Mouse (Mus musculus) forebrain, postnatal 0 days (tissue): ENCODE data around the gene Gm11214. TPM values are rescaled to one million over a fixed set of nuclear protein-coding genes. Genes with fewer than 3 reads are reported as not detected.
A peak's percentile ranks its signal among the peaks of the same experiment; 100 is the strongest.

Source experiments
- ATAC-seq: fragments of 200-750 bp; cut with Nextera tagmentation; 2 replicates; pipeline ENCODE4 v1.8.0; 2017; ENCODE audit warnings: mild to moderate bottlenecking, moderate library complexity
- DNase-seq: peaks from one replicate; pipeline ENCODE4 v3.0.0-alpha.2; 2015
- H3K27ac ChIP-seq: fragments of 300-500 bp; sonication (generic); 2 replicates; pipeline ENCODE4 v1.5.1; 2014; ENCODE audit warnings: low read depth, mild to moderate bottlenecking, antibody characterized with exemption, low read length, moderate library complexity, mixed read lengths
- H3K27me3 ChIP-seq: fragments of 300-500 bp; sonication (generic); 2 replicates; pipeline ENCODE4 v1.6.1; 2014; ENCODE audit warnings: mild to moderate bottlenecking, low read length, mixed read lengths; ENCODE audit not compliant: insufficient read depth
- H3K36me3 ChIP-seq: fragments of 300-500 bp; sonication (generic); 2 replicates; pipeline ENCODE4 v1.6.1; 2014; ENCODE audit warnings: mild to moderate bottlenecking, moderate library complexity; ENCODE audit not compliant: insufficient read depth
- H3K4me1 ChIP-seq: fragments of 300-500 bp; sonication (generic); 2 replicates; pipeline ENCODE4 v1.6.1; 2014; ENCODE audit warnings: antibody characterized with exemption; ENCODE audit not compliant: insufficient read depth
- H3K4me2 ChIP-seq: fragments of 300-500 bp; sonication (generic); 2 replicates; pipeline ENCODE4 v1.6.1; 2014; ENCODE audit warnings: low read depth, mild to moderate bottlenecking, moderate library complexity
- H3K4me3 ChIP-seq: fragments of 300-500 bp; sonication (generic); 2 replicates; pipeline ENCODE4 v1.5.1; 2014; ENCODE audit warnings: low read depth, low read length, mixed read lengths
- H3K9ac ChIP-seq: fragments of 300-500 bp; sonication (generic); 2 replicates; pipeline ENCODE4 v1.6.1; 2014; ENCODE audit warnings: mild to moderate bottlenecking
- H3K9me3 ChIP-seq: fragments of 300-500 bp; sonication (generic); 2 replicates; pipeline ENCODE4 v1.6.1; 2016; ENCODE audit warnings: low read length
- CTCF ChIP-seq: sonication (generic); IDR thresholded peaks from 2 replicates; pipeline ENCODE4 v1.5.1; 2016; ENCODE audit warnings: antibody characterized with exemption, control low read depth, low read depth
- whole genome bisulfite sequencing: fragments of 180-500 bp; shearing (Covaris S2); extraction: QIAGEN DNeasy Blood & Tissue Kit; methylation state at CpG from one replicate; pipeline ENCODE4 v1.1.7; 2014; 5-methylcytosine and 5-hydroxymethylcytosine counted together
- polyA plus RNA-seq: library from polyadenylated mRNA; unstranded; fragments of >200 nt; fragmentation: Nextera tagmentation; extraction: Ambion mirVana; gene quantifications from 2 replicates; pipeline ENCODE4 v1.2.1, GENCODE M21; 2015
- total RNA-seq: library from RNA; depleted of rRNA; stranded (reverse); fragments of >200 nt; gene quantifications from 2 replicates; pipeline ENCODE4 v1.2.3, GENCODE M21; 2014

The Gm11214 gene
- total and polyA plus RNA-seq, 2 experiments from 2014 or later: not detected

- no peak for ATAC-seq
- WGBS: 95% methylated on average over 4 of the region's 4 CpGs
Measured at GRCm38 (mm10) chr4:63702006-63702704, 39.0 kb upstream of the Gm11214 start.

GRCm38 (mm10) chr4:63699749-63700148 lies 36.6 kb upstream of the Gm11214 start:
- 49% methylated on average over 3 of the region's 3 CpGs for WGBS
- Histone ChIP-seq H3K4me2 (no peak overlapping the region), H3K27ac (no peak overlapping the region), H3K4me1 (no peaks in the 10 kb centered on the region), H3K36me3 (no peaks in the 10 kb centered on the region), H3K9ac (no peak overlapping the region), H3K27me3 (no peaks in the 10 kb centered on the region), H3K4me3 (no peak overlapping the region), H3K9me3 (no peaks in the 10 kb centered on the region)
- DNase-seq (no peak), ATAC-seq (no peak)
- no peak for TF ChIP-seq CTCF

More at GRCm38 (mm10) chr4:63702006-63702704, 39.0 kb upstream of the Gm11214 start:
- Histone ChIP-seq H3K4me2 (no peak overlapping the region), H3K4me1 (no peaks in the 10 kb centered on the region), H3K27me3 (no peaks in the 10 kb centered on the region), H3K9ac (no peak overlapping the region), H3K27ac (no peak overlapping the region), H3K36me3 (no peaks in the 10 kb centered on the region), H3K4me3 (no peak overlapping the region), H3K9me3 (no peaks in the 10 kb centered on the region)
- TF ChIP-seq CTCF: no peak
- no peak for DNase-seq

- Histone ChIP-seq H3K9me3 (no peaks in the 10 kb centered on the region), H3K9ac (no peak overlapping the region), H3K4me3 (no peak overlapping the region), H3K27ac (no peak overlapping the region), H3K4me2 (no peak overlapping the region), H3K27me3 (no peaks in the 10 kb centered on the region), H3K36me3 (no peaks in the 10 kb centered on the region), H3K4me1 (no peaks in the 10 kb centered on the region)
- WGBS: 86% methylated on average over 4 of the region's 4 CpGs
- no peak for TF ChIP-seq CTCF
- DNase-seq (no peak), ATAC-seq (no peak)
Measured at GRCm38 (mm10) chr4:63696921-63697320, 33.7 kb upstream of the Gm11214 start.

- Histone ChIP-seq H3K27me3 (no peaks in the 10 kb centered on the region), H3K4me3 (no peak overlapping the region), H3K4me1 (no peaks in the 10 kb centered on the region), H3K36me3 (no peaks in the 10 kb centered on the region), H3K9me3 (no peaks in the 10 kb centered on the region), H3K9ac (no peak overlapping the region), H3K27ac (no peak overlapping the region), H3K4me2 (no peak overlapping the region)
- ATAC-seq: no peak
- no peak for TF ChIP-seq CTCF
- DNase-seq: no peak
Measured at GRCm38 (mm10) chr4:63692351-63692750, 29.2 kb upstream of the Gm11214 start.

GRCm38 (mm10) chr4:63687429-63687828 lies 24.2 kb upstream of the Gm11214 start:
- WGBS: 76% methylated on average over 8 of the region's 8 CpGs
- DNase-seq: no peak

GRCm38 (mm10) chr4:63686157-63686556 lies 23.0 kb upstream of the Gm11214 start:
- Histone ChIP-seq H3K36me3 (no peaks in the 10 kb centered on the region), H3K4me1 (no peaks in the 10 kb centered on the region), H3K4me3 (no peak overlapping the region), H3K27me3 (no peaks in the 10 kb centered on the region), H3K9ac (no peak overlapping the region), H3K4me2 (no peak overlapping the region), H3K27ac (no peak overlapping the region), H3K9me3 (no peaks in the 10 kb centered on the region)
- no peak for DNase-seq
- ATAC-seq: no peak
- peak; percentile 56 for TF ChIP-seq CTCF

More at GRCm38 (mm10) chr4:63687429-63687828, 24.2 kb upstream of the Gm11214 start:
- Histone ChIP-seq H3K27me3 (no peaks in the 10 kb centered on the region), H3K4me2 (no peak overlapping the region), H3K4me1 (no peaks in the 10 kb centered on the region), H3K9me3 (no peaks in the 10 kb centered on the region), H3K27ac (no peak overlapping the region), H3K9ac (no peak overlapping the region), H3K36me3 (no peaks in the 10 kb centered on the region), H3K4me3 (no peak overlapping the region)
- no peak for ATAC-seq
- no peak for TF ChIP-seq CTCF

- no peak for DNase-seq
- Histone ChIP-seq H3K36me3 (no peaks in the 10 kb centered on the region), H3K9ac (no peak overlapping the region), H3K27ac (no peak overlapping the region), H3K4me2 (no peak overlapping the region), H3K4me1 (no peaks in the 10 kb centered on the region), H3K4me3 (no peak overlapping the region), H3K9me3 (no peaks in the 10 kb centered on the region), H3K27me3 (no peaks in the 10 kb centered on the region)
- 62% methylated on average over 4 of the region's 4 CpGs for WGBS
- no peak for TF ChIP-seq CTCF
- ATAC-seq: no peak
Measured at GRCm38 (mm10) chr4:63685253-63685525, 22.0 kb upstream of the Gm11214 start.
